Mouse (Mus musculus) hindbrain, embryonic 13.5 days (tissue): ENCODE results near the gene Cdadc1. TPM values are rescaled to one million over a fixed set of nuclear protein-coding genes. Genes with fewer than 3 reads are reported as not detected.

ENCODE experiments used
- ATAC-seq: fragments of 200-750 bp; cut with Nextera tagmentation; 2 replicates; pipeline ENCODE4 v1.8.0; 2017; ENCODE audit warnings: moderate TSS enrichment; ENCODE audit not compliant: low FRiP score
- H3K27ac ChIP-seq: fragments of 300-500 bp; sonication (generic); 2 replicates; pipeline ENCODE4 v1.5.1; 2015; ENCODE audit warnings: inconsistent platforms, mild to moderate bottlenecking, moderate library complexity
- H3K27me3 ChIP-seq: fragments of 300-500 bp; sonication (generic); 2 replicates; pipeline ENCODE4 v1.6.1; 2015; ENCODE audit warnings: mild to moderate bottlenecking, inconsistent platforms
- H3K36me3 ChIP-seq: fragments of 300-500 bp; sonication (generic); 2 replicates; pipeline ENCODE4 v1.6.1; 2015; ENCODE audit warnings: mild to moderate bottlenecking, inconsistent platforms
- H3K4me1 ChIP-seq: fragments of 300-500 bp; sonication (generic); replicated peaks from 2 replicates; pipeline ENCODE4 v1.6.1; 2015; ENCODE audit warnings: inconsistent platforms
- H3K4me2 ChIP-seq: fragments of 300-500 bp; sonication (generic); 2 replicates; pipeline ENCODE4 v1.6.1; 2015; ENCODE audit warnings: inconsistent platforms, mild to moderate bottlenecking, moderate library complexity
- H3K4me3 ChIP-seq: fragments of 300-500 bp; sonication (generic); 2 replicates; pipeline ENCODE4 v1.5.1; 2015; ENCODE audit warnings: mild to moderate bottlenecking, inconsistent platforms
- H3K9ac ChIP-seq: fragments of 300-500 bp; sonication (generic); 2 replicates; pipeline ENCODE4 v1.6.1; 2015; ENCODE audit warnings: mild to moderate bottlenecking, inconsistent platforms
- H3K9me3 ChIP-seq: fragments of 300-500 bp; sonication (generic); 2 replicates; pipeline ENCODE4 v1.6.1; 2016; ENCODE audit warnings: inconsistent platforms
- WGBS: fragments of 180-500 bp; shearing (Covaris S2); methylation state at CpG from one replicate; pipeline ENCODE4 v1.1.7; 2015; 5-methylcytosine and 5-hydroxymethylcytosine counted together
- polyA plus RNA-seq: library from polyadenylated mRNA; unstranded; fragments of >200 nt; fragmentation: Nextera tagmentation; extraction: Ambion mirVana; gene quantifications from 2 replicates; pipeline ENCODE4 v1.2.1, GENCODE M21; 2015

Cdadc1 gene
- polyA plus RNA-seq, 1 experiment from 2014 or later = 37.8 TPM

DNA sequence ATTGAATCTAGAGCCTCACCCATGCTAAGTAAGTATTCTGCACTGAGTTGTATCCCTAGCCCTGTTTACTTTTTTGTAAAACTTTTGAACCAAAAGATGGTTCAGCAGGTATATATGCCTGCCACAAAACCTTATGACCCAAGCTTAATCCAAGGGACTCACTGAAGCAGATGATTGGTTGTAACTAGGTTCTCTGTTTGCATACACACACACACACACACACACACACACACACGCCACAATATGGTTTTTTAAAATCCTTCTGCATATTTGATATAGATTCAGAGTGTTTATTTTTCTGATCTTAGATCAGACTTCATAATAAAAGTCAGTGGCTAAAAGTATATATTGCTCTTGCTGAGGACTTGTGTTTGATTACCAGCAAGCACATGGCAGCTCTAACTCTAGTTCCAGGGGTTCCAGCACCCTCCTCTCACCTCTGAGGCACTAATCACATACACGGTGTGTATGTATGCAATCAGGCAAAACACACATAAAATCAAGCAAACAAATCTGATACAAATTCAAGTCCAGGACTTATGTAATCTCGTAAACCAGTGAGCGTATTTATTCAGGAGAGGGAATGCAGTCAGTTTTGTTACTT, 59.8 kb downstream of the Cdadc1 start:
- Histone ChIP-seq H3K4me1 (no peaks in the 10 kb centered on the region), H3K9me3 (no peaks in the 10 kb centered on the region), H3K9ac (no peak overlapping the region), H3K4me3 (no peak overlapping the region), H3K27me3 (no peaks in the 10 kb centered on the region; the same call in 1 of the 2 replicates), H3K27ac (no peak overlapping the region), H3K36me3 (no peaks in the 10 kb centered on the region), H3K4me2 (no peak overlapping the region)
- 95% methylated on average over 4 of the region's 4 CpGs for WGBS
- no peak for ATAC-seq

GRCm38 (mm10) chr14:59533908-59534307, 63.9 kb downstream of the Cdadc1 start:
- ATAC-seq = no peak

GRCm38 (mm10) chr14:59532986-59533385, 64.8 kb downstream of the Cdadc1 start:
- no peak overlapping the region for H3K4me3 ChIP-seq
- no peak for ATAC-seq
- no peaks in the 10 kb centered on the region; the same call in 1 of the 2 replicates for H3K27me3 ChIP-seq
- H3K36me3 ChIP-seq = no peaks in the 10 kb centered on the region
- H3K4me1 ChIP-seq = no peaks in the 10 kb centered on the region
- WGBS = 76% methylated on average over 1 of the region's 1 CpGs
- no peaks in the 10 kb centered on the region for H3K9me3 ChIP-seq
- H3K4me2 ChIP-seq = no peak overlapping the region
- no peak overlapping the region for H3K27ac ChIP-seq
- H3K9ac ChIP-seq = no peak overlapping the region

More at GRCm38 (mm10) chr14:59533908-59534307, 63.9 kb downstream of the Cdadc1 start:
- Histone ChIP-seq H3K4me2 (no peak overlapping the region), H3K4me3 (no peak overlapping the region), H3K9ac (no peak overlapping the region), H3K36me3 (no peaks in the 10 kb centered on the region), H3K27me3 (no peaks in the 10 kb centered on the region; the same call in 1 of the 2 replicates), H3K9me3 (no peaks in the 10 kb centered on the region), H3K27ac (no peak overlapping the region), H3K4me1 (no peaks in the 10 kb centered on the region)

DNA sequence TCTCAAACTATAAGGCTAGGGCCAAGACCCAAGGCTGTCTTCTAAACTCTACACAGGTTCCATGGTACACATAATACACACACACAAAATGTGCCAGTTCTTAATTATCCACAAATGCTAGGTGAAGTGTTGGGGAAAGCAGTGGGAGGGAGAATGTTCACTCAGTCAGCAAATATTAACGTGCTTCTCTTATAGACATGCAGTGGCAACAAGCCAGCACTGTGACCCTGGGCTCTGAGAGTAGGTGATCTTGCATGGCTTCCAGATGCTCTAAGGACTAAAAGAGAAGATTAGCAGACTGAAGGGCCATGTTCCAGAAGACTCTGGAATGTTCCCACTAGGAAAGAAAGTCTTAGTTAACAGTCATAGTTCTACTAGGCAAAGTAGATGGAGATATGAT, 67.0 kb downstream of the Cdadc1 start:
- 78% methylated on average over 1 of the region's 1 CpGs for WGBS
- Histone ChIP-seq H3K9ac (no peak overlapping the region), H3K4me3 (no peak overlapping the region), H3K9me3 (no peaks in the 10 kb centered on the region), H3K4me1 (no peaks in the 10 kb centered on the region), H3K36me3 (no peaks in the 10 kb centered on the region), H3K4me2 (no peak overlapping the region), H3K27ac (no peak overlapping the region), H3K27me3 (no peaks in the 10 kb centered on the region; the same call in 1 of the 2 replicates)
- no peak for ATAC-seq

DNA sequence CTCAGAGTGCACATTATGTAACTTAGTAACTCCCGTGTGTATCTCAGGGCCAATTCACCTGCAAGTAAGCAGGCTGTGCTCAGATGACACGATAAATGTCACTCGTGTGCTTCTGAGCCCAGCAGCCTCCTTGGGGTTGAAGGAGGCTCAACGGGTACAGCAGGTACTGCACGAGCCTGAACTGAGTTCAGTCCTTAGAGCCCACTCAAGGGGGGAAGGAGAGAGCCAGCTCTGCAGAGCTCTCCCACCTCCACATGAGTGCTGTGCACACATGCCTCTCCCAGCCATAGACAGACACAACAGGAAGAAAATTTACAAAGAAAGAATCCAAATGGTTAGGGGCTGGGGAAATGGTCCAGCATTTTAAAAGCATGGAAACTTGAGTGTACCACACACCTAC, 71.9 kb downstream of the Cdadc1 start:
- no peak overlapping the region for H3K4me3 ChIP-seq
- no peaks in the 10 kb centered on the region for H3K36me3 ChIP-seq
- H3K9me3 ChIP-seq = no peaks in the 10 kb centered on the region
- no peak overlapping the region for H3K4me2 ChIP-seq
- H3K27ac ChIP-seq = no peak overlapping the region
- WGBS = 90% methylated on average over 5 of the region's 5 CpGs
- ATAC-seq = no peak
- no peaks in the 10 kb centered on the region for H3K4me1 ChIP-seq
- H3K9ac ChIP-seq = no peak overlapping the region
- H3K27me3 ChIP-seq = no peaks in the 10 kb centered on the region

- no peak overlapping the region for H3K4me3 ChIP-seq
- H3K4me1 ChIP-seq = no peaks in the 10 kb centered on the region
- 88% methylated on average over 6 of the region's 6 CpGs for WGBS
- no peak overlapping the region for H3K9ac ChIP-seq
- H3K9me3 ChIP-seq = no peaks in the 10 kb centered on the region
- no peak for ATAC-seq
- no peak overlapping the region for H3K4me2 ChIP-seq
- no peak overlapping the region for H3K27ac ChIP-seq
- no peaks in the 10 kb centered on the region for H3K36me3 ChIP-seq
- H3K27me3 ChIP-seq = no peaks in the 10 kb centered on the region
Observed at GRCm38 (mm10) chr14:59513922-59514444, 83.8 kb downstream of the Cdadc1 start.

Other genes starting within 250 kb of the Cdadc1 start
- 0.35 and 0.39 TPM in 2 replicates for gene Phf11d, start 232.5 kb downstream of the Cdadc1 start, polyA plus RNA-seq
- gene Phf11c, start 202.6 kb downstream of the Cdadc1 start, polyA plus RNA-seq = 0.31 and 0.54 TPM in 2 replicates
- gene Setdb2, start 157.1 kb downstream of the Cdadc1 start, polyA plus RNA-seq = 8.2 and 8.3 TPM in 2 replicates
- gene Cab39l, start 157.0 kb downstream of the Cdadc1 start, polyA plus RNA-seq = 27.8 and 32.4 TPM in 2 replicates
- gene Shisa2, start 27.3 kb upstream of the Cdadc1 start, polyA plus RNA-seq = 4.0 and 4.3 TPM in 2 replicates